Mouse (Mus musculus) erythroblast, embryonic 14.5 days (primary cell): ENCODE measurements around the gene Ddias. TPM values are rescaled to one million over a fixed set of nuclear protein-coding genes. Genes with fewer than 3 reads are reported as not detected.

Source experiments
- H3K27me3 ChIP-seq: 2 replicates; pipeline ENCODE4 v1.6.1; 2012; ENCODE audit warnings: inconsistent platforms; ENCODE audit not compliant: control insufficient read depth
- H3K36me3 ChIP-seq: 2 replicates; pipeline ENCODE4 v1.6.1; 2012; ENCODE audit warnings: mild to moderate bottlenecking, inconsistent platforms; ENCODE audit not compliant: control insufficient read depth
- H3K4me1 ChIP-seq: 2 replicates; pipeline ENCODE4 v1.6.1; 2012; ENCODE audit warnings: inconsistent platforms; ENCODE audit not compliant: control insufficient read depth
- H3K4me3 ChIP-seq: replicated peaks from 2 replicates; pipeline ENCODE3; 2012; ENCODE audit warnings: moderate library complexity, mild to moderate bottlenecking, inconsistent platforms
- H3K9me3 ChIP-seq: 2 replicates; pipeline ENCODE4 v1.6.1; 2012; ENCODE audit warnings: low read length, inconsistent platforms, mixed read lengths; ENCODE audit not compliant: control insufficient read depth
- GATA1 ChIP-seq: IDR thresholded peaks from 2 replicates; pipeline ENCODE4 v1.6.1; 2012; ENCODE audit warnings: low read length, inconsistent platforms, mixed read lengths
- TAL1 ChIP-seq: IDR thresholded peaks from 3 replicates; pipeline ENCODE4 v1.6.1; 2012; ENCODE audit warnings: low read length, inconsistent platforms, mixed read lengths
- polyA plus RNA-seq: library from polyadenylated mRNA; stranded (reverse); fragments of >175 nt; gene quantifications from 2 replicates; pipeline ENCODE4 v1.2.3, GENCODE M21; 2012

Ddias gene
- polyA plus RNA-seq, 1 experiment: 0.55 TPM

DNA sequence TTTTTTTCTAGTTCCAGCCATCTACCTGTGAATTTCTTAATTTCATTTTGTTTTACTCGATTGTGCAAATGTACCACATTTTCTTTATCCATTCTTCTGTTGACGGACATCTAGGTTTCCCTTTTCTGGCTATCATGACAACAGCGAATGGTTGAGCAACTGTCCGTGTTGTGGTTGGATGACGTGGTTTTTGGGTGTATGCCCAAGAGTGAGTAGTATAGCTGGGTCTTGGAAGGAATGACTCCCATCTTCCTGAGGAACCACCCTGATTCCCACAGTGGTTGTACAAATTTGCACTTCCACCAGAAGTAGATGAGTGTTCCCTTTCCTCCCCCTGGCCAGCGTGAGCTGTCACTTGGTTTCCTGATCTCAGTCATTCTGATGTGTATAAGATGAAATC lies 41.7 kb downstream of the Ddias start:
- Histone ChIP-seq H3K4me3 (no peak overlapping the region), H3K4me1 (no peaks in the 10 kb centered on the region), H3K27me3 (no peaks in the 10 kb centered on the region), H3K9me3 (no peaks in the 10 kb centered on the region), H3K36me3 (peaks cover 4% of the 10 kb centered on the region)
- TF ChIP-seq TAL1 (no peak), GATA1 (no peak)

DNA sequence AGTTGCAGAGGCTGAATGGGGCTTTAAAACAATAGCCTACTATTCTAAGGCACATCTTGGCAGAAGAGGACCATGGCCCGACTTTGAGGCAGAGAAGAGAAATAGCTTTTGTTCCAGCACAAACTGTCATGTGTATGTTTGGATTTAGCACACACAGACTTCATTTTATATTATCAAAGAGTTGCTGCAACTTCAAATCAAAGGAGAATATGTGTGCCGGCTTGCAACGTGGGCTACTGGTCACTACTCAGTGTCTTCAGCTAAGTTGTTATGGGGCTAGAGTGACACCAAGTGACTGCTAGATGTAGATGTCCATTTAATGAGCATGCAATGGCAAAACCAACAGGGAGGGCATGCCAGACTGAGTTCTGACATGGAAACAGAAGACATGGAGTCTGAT lies 46.1 kb downstream of the Ddias start:
- no peak for TF ChIP-seq GATA1
- no peak for TF ChIP-seq TAL1
- H3K27me3 ChIP-seq: no peaks in the 10 kb centered on the region

DNA sequence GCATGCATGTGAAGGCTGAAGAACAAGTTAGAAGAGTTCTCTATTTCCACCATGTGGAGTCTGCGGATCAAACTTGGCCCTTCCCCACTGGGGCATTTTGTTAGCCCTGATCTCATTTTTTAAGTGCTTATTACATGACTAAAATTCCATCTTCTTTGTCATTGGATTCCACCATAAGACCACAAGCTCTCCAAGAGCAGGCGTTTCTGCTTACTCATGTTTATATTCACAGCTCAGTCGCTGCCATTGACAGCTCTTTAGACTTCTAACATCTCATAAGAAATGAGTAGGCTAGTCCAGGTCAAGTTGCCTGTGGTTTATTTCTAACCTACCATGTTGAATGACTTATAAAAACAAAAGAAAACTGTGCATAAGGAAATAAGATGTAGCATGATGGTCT lies 47.8 kb downstream of the Ddias start:
- no peaks in the 10 kb centered on the region for H3K36me3 ChIP-seq
- H3K27me3 ChIP-seq: no peaks in the 10 kb centered on the region
- H3K9me3 ChIP-seq: no peaks in the 10 kb centered on the region
- H3K4me3 ChIP-seq: no peak overlapping the region
- TF ChIP-seq TAL1: no peak
- no peak for TF ChIP-seq GATA1
- H3K4me1 ChIP-seq: no peaks in the 10 kb centered on the region

More for the DNA sequence above, 46.1 kb downstream of the Ddias start:
- Histone ChIP-seq H3K36me3 (no peaks in the 10 kb centered on the region), H3K4me1 (no peaks in the 10 kb centered on the region), H3K4me3 (no peak overlapping the region), H3K9me3 (no peaks in the 10 kb centered on the region)

DNA sequence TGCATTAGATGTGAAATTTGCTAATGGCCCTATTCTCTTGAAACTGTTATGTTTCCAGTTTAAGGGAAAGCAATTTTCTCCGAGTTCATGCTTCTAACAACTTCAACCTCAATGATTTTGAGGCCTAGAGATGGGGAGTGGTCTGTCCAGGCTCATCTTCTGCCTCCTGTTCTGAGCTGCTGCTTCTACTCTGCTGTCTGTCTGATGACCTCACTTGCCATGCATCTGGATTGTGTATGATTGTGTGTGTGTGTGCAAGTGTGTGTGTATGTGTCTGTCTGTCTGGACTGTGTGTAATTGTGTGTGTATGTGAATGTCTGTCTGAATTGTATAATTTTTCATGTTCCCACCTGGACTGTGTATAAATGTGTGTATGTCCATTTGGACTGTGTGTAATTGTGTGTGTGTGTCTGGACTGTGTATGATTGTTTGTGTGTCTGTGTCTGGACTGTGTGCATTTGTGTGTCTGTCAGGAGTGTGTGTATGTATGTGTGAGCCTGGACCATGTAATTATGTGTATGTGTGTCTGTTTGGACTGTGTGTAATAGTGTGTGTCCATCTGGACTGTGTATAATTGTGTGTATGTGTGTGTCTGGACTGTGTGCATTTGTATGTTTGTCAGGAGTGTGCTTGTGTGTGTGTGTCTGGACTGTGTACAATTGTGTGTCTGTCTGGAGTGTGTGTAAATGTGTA lies 51.5 kb downstream of the Ddias start:
- H3K27me3 ChIP-seq: no peaks in the 10 kb centered on the region
- H3K9me3 ChIP-seq: no peaks in the 10 kb centered on the region
- no peak overlapping the region for H3K4me3 ChIP-seq
- no peak for TF ChIP-seq GATA1
- H3K4me1 ChIP-seq: no peaks in the 10 kb centered on the region; the same call in 1 of the 2 replicates
- no peaks in the 10 kb centered on the region for H3K36me3 ChIP-seq

DNA sequence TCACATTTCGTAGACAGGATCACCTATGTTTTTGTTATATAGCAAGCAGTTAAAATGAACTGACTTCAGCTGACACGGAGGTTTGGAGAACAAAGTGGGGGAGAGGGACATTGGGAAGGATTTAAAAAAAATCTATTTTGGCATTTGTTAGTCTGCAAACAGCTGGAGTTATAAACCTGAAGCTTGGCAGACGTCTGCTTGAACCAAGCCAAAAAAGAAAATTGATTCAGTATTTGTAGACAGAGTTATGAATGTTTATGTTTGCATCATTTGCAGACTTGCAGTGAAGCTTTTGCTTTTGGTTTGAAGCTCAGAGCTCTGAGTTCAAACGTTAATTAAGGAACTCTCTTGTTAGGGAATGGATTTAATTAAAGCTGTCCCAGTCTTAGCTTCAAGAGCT lies 52.2 kb downstream of the Ddias start:
- TF ChIP-seq GATA1: no peak
- TF ChIP-seq TAL1: no peak
- no peaks in the 10 kb centered on the region for H3K27me3 ChIP-seq
- no peaks in the 10 kb centered on the region for H3K9me3 ChIP-seq
- no peaks in the 10 kb centered on the region for H3K36me3 ChIP-seq
- H3K4me3 ChIP-seq: no peak overlapping the region
- no peaks in the 10 kb centered on the region; the same call in 1 of the 2 replicates for H3K4me1 ChIP-seq

DNA sequence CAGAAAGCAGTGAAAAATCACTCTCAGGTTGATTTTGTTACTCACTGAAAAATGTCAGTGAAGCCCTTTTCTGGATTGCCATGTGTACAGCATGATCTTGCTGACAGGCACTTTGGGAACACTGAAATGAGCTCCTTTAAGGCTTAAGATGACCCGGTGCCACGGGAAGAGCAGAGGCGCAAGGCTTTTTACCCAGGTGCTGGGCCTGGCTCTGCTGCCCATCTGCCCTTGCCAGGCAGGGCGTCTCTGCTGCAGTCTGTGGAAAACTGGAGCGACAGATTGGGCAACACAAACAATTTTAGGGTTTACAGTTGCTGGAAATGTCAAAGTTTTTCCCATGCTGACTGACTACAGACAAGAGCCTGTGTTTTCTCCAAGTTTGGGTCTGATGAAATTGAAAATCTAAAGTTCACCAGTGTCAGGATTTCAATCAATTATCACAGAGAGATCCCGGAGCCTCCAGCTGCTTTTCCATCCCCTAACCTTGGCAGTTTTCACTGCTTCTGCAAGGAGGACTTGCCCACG lies 53.0 kb downstream of the Ddias start:
- no peaks in the 10 kb centered on the region; the same call in 1 of the 2 replicates for H3K4me1 ChIP-seq
- no peaks in the 10 kb centered on the region for H3K27me3 ChIP-seq
- no peaks in the 10 kb centered on the region for H3K36me3 ChIP-seq
- no peak overlapping the region for H3K4me3 ChIP-seq
- H3K9me3 ChIP-seq: no peaks in the 10 kb centered on the region
- TF ChIP-seq TAL1 (no peak), GATA1 (no peak)

DNA sequence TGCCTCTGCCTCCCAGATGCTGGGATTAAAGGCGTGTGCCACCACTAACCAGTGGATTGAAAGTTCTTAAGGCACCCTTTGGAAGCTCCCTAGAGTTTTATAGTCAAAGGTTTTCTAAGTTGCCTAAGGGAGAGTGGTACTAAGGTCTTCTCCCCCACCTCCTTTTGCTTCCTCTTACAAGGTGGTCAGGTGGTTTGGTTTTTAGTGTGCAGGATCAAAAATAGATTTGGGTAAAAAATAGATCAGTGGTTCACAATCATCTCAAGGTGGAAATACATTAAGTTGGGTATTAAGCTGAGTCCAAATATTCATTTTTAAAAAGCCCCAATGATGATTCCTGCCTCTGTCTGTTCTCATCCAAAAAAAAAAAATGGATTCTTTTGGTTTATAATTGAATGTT lies 53.6 kb downstream of the Ddias start:
- H3K36me3 ChIP-seq: no peaks in the 10 kb centered on the region
- H3K4me3 ChIP-seq: no peak overlapping the region
- H3K9me3 ChIP-seq: no peaks in the 10 kb centered on the region
- H3K27me3 ChIP-seq: no peaks in the 10 kb centered on the region
- no peak for TF ChIP-seq GATA1
- no peak for TF ChIP-seq TAL1
- no peaks in the 10 kb centered on the region; the same call in 1 of the 2 replicates for H3K4me1 ChIP-seq

DNA sequence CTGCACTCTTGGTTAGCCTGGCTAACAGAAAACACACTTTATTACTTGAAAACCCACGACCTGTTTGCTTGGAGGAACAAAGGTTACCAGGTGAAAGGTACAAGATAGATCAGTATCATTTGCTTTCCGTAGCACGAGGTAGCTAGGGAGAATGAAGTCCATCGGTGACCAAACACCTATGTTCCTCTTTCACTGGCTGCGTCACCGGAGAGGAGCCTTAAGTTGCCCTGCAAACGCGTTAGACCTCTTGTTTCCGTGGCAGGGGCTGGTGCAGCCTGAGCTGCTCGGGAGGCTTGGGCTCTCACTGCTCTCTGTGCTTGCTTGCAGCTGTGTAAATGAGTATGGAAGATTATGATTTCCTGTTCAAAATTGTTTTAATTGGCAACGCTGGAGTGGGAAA lies 54.4 kb downstream of the Ddias start:
- TF ChIP-seq TAL1 (no peak), GATA1 (no peak)
- Histone ChIP-seq H3K9me3 (no peaks in the 10 kb centered on the region), H3K27me3 (no peaks in the 10 kb centered on the region), H3K36me3 (no peaks in the 10 kb centered on the region), H3K4me3 (no peak overlapping the region), H3K4me1 (no peaks in the 10 kb centered on the region; the same call in 1 of the 2 replicates)

DNA sequence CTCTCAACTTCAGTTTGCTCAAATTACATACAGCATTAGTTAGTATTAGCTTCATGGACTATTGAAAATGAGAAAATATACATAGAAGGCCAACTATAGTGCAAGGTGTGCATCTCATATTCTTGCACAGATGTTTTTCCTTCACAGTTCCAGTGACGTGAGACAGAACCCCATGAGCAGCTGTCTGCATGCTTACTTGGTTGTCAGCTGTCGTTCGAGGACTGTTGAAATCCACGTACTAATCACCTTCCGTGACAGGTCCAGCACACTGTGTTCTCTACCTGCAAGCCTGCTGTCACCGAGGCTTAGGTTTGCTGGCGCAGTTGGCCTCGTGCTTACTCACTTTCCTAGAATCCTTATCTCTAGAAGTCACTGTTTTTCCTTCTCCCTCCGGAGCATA lies 56.2 kb downstream of the Ddias start:
- no peak for TF ChIP-seq TAL1
- no peak for TF ChIP-seq GATA1
- Histone ChIP-seq H3K4me3 (no peak overlapping the region), H3K9me3 (no peaks in the 10 kb centered on the region), H3K27me3 (no peaks in the 10 kb centered on the region), H3K4me1 (no peaks in the 10 kb centered on the region; the same call in 1 of the 2 replicates), H3K36me3 (no peaks in the 10 kb centered on the region)

DNA sequence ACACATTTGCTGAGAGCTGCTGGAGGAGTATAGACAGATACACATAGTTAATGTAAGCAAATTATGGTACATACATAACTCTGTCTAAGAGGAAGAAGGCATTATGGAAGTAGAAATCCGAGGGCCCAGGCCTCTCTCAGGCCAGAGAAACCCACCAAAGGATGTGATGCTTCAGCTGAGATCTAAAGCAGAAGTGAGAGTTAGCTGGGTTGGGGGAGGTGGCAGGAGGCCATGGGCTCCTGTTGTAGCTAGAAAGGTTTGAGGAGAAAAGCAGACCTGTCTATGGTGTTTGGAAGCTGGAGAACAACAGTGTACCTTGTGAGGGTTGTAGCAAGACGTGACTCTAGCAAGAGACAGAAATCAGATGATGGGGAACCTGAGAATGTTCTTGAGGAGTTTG lies 56.8 kb downstream of the Ddias start:
- no peaks in the 10 kb centered on the region for H3K27me3 ChIP-seq
- no peaks in the 10 kb centered on the region; the same call in 1 of the 2 replicates for H3K4me1 ChIP-seq
- no peak overlapping the region for H3K4me3 ChIP-seq
- TF ChIP-seq TAL1 (no peak), GATA1 (no peak)
- no peaks in the 10 kb centered on the region for H3K9me3 ChIP-seq
- no peaks in the 10 kb centered on the region for H3K36me3 ChIP-seq
